Mouse (Mus musculus): Measurements from ENCODE around the gene Cd8a.

- TF ChIP-seq CTCF (IDR thresholded peaks at IDR 0.05; ENCODE audit: low read depth) (no peak), EP300 (IDR thresholded peaks at IDR 0.05; ENCODE audit: low read depth) (no peak)
Measured at GRCm38 (mm10) chr6:71361156-71361670, 12.0 kb upstream of the Cd8a start.
